Mouse (Mus musculus): ENCODE measurements around the gene Ralgps2.

Ralgps2 gene

DNA sequence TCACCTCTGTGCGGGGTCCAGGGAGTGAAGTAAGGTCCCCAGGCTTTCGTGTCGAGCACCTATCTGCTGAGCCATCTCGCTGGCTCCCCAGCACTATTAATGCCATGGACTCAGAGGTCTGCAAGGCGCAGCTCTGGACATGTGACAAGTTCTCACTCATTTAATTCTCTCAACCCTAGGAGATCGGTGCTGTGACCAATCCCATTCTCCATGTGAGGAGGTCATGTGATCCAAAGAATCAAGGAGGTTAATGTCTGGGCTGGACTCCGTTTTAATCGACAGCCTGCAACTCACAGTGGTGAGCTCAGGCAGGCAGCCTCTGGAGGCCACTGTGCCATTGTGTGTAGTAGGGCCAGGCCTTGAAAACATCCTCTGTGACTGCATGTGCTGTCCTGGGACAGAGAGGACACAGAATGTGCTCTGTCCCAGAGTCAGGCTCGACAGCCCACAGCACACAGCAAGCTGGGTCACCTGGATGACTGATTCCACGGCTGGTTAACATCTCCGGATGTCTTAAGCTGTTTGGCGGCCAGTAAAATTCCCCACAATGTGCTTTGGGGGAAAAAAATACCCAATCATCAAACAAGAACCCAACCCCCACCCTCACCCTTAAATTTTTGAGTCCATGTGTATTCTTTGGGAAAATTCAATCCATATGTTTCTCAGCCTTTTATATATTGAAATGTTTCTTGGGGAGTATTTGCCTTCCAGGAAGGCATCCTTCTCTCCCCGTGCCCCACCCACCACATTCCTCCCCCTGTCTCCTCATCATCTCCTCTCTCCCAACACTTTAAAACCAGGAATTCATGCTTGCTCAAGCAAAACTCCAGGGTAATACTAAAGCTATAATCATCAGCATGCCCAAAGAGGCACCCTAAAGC lies 178.6 kb downstream of the Ralgps2 start:
- no peak for DNase-seq

DNA sequence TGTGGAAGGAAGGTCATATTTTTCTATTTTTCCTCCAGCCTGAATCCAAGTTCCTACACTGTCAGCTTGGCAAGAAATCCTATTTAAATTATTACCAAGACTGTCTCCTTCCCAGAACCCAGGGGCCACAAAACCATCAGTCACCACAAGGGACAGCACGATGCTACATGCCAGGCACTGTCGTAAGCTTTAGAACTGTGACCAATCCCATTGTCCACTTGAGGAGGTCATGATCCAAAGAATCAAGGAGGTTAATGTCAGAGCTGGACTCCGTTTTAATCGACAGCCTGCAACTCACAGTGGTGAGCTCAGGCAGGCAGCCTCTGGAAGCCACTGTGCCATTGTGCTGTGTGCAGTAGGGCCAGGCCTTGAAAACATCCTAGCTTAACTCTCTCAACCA lies 181.1 kb downstream of the Ralgps2 start:
- DNase-seq: no peak

DNA sequence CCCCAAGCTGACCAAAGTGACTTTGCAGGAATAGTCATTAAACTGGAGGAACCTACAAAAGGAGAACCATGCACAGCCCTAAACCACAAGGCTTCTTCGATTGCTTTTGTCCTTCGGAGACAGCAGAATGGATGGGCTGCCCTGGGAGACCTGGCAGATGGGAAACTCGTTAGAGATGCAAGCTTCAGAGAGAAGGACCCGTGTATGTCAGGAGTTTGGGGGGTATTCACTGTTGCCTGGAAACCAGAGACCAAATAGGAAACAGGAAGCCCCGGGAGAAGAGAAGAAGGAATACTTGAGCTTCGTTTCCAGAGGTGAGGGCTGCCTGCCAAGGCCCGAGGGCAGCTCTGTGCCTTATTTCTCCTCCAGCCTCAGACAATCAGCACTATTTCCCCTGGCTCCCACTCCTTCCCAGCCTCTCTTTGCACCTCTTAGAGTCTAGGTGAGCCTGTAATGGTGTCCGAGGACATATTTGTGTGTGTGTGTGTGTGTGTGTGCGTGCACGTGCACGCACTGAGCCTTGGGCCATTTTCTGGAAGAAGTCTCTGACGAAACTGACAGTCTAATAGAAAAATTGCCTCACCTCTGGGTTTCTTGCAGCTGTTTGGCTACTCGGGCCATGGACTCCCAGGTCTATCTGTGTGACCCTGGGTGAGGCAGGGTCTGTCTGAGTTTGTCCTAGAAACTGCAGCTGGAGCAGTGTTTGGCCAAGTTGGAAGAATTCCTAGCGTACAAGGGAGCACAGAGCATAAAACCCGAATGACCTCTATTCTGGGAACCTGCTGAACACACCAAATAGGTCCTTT lies 184.6 kb downstream of the Ralgps2 start:
- DNase-seq: no peak

All from cerebellum, adult 9-10 months (tissue).